Mouse (Mus musculus) cerebellum, adult 2 months (tissue): ENCODE measurements around the gene Mrpl17.

Experiments
- CTCF ChIP-seq: fragments of 200-500 bp; IDR thresholded peaks from 2 replicates; pipeline ENCODE4 v1.5.1; 2011; ENCODE audit warnings: low read depth, mild to moderate bottlenecking, control low read depth, low read length, moderate library complexity, borderline replicate concordance; ENCODE audit not compliant: insufficient read depth
- POLR2A ChIP-seq: fragments of 200-500 bp; IDR thresholded peaks from 2 replicates; pipeline ENCODE4 v1.6.1; 2011; ENCODE audit warnings: low read length, control low read depth, borderline replicate concordance; ENCODE audit not compliant: insufficient read depth

- TF ChIP-seq CTCF (no peak), POLR2A (no peak)
These were observed 46.6 kb downstream of the Mrpl17 start for GRCm38 (mm10) chr7:105764331-105764730.
